Mouse (Mus musculus): ENCODE measurements around the gene Phxr2. TPM values are rescaled to one million over a fixed set of nuclear protein-coding genes. Genes with fewer than 3 reads are reported as not detected.

Gene Phxr2
- polyA plus RNA-seq, 1 experiment from 2014 or later = not detected

- no peaks in the 10 kb centered on the region for H3K9me3 ChIP-seq (replicated peaks; ENCODE audit: low read length)
- H3K4me2 ChIP-seq (ENCODE audit: low read length) = no peak overlapping the region
- H3K36me3 ChIP-seq (ENCODE audit: insufficient read depth, low read length) = no peaks in the 10 kb centered on the region
- ATAC-seq (replicated peaks; ENCODE audit: low FRiP score, low read depth) (no peak), DNase-seq (ENCODE audit: low spot score) (no peak)
- H3K27ac ChIP-seq = no peak overlapping the region
- no peaks in the 10 kb centered on the region for H3K27me3 ChIP-seq (ENCODE audit: insufficient read depth, low read length)
- no peak overlapping the region for H3K4me3 ChIP-seq (replicated peaks; ENCODE audit: low read depth, low read length)
- no peaks in the 10 kb centered on the region for H3K4me1 ChIP-seq (replicated peaks; ENCODE audit: insufficient read depth, low read length)
- H3K9ac ChIP-seq (ENCODE audit: low read depth, low read length) = no peak overlapping the region
- no peak for TF ChIP-seq CTCF (IDR thresholded peaks at IDR 0.05; ENCODE audit: low read depth)
- WGBS = 75% methylated on average over 2 of the region's 2 CpGs
Measured at GRCm38 (mm10) chr10:99078621-99079020, 47.5 kb downstream of the Phxr2 start.

GRCm38 (mm10) chr10:99076113-99076895 lies 49.8 kb downstream of the Phxr2 start:
- TF ChIP-seq CTCF (IDR thresholded peaks at IDR 0.05; ENCODE audit: low read depth) = no peak
- Histone ChIP-seq H3K36me3 (ENCODE audit: insufficient read depth, low read length) (no peaks in the 10 kb centered on the region), H3K4me1 (replicated peaks; ENCODE audit: insufficient read depth, low read length) (no peaks in the 10 kb centered on the region), H3K9ac (ENCODE audit: low read depth, low read length) (no peak overlapping the region), H3K27me3 (ENCODE audit: insufficient read depth, low read length) (no peaks in the 10 kb centered on the region), H3K9me3 (replicated peaks; ENCODE audit: low read length) (no peaks in the 10 kb centered on the region), H3K4me2 (ENCODE audit: low read length) (no peak overlapping the region), H3K4me3 (replicated peaks; ENCODE audit: low read depth, low read length) (no peak overlapping the region), H3K27ac (no peak overlapping the region)
- DNase-seq (ENCODE audit: low spot score) = no peak
- no peak for ATAC-seq (replicated peaks; ENCODE audit: low FRiP score, low read depth)
- WGBS = 80% methylated on average over 18 of the region's 18 CpGs

Other genes starting within 250 kb of the Phxr2 start
- 167 and 178 TPM in 2 replicates for gene Atp2b1, start 211.9 kb downstream of the Phxr2 start, polyA plus RNA-seq (2015; fragmentation: Nextera tagmentation; extraction: Ambion mirVana)
- gene Poc1b, start 19.3 kb downstream of the Phxr2 start, polyA plus RNA-seq (2015; fragmentation: Nextera tagmentation; extraction: Ambion mirVana) = 14.0 and 15.8 TPM in 2 replicates
- 9.4 and 9.7 TPM in 2 replicates for gene Galnt4, start 18.2 kb downstream of the Phxr2 start, polyA plus RNA-seq (2015; fragmentation: Nextera tagmentation; extraction: Ambion mirVana)
- gene Dusp6, start 136.9 kb upstream of the Phxr2 start, polyA plus RNA-seq (2015; fragmentation: Nextera tagmentation; extraction: Ambion mirVana) = 70.2 and 73.4 TPM in 2 replicates